Mouse (Mus musculus) gastrocnemius, postnatal 36 days (tissue): Measurements from ENCODE around the gene Paxip1. TPM values are rescaled to one million over a fixed set of nuclear protein-coding genes. Genes with fewer than 3 reads are reported as not detected.

Source experiments
- DNase-seq, 2 experiments: peaks; one replicate each; pipeline ENCODE4 v3.0.0; 2022
- intact Hi-C: fragments of 180-260 bp; cut with DNase I; formaldehyde crosslinking; loops from one replicate; pipeline ENCODE4 v1.15.1; 2025
- total RNA-seq, 2 experiments: library from RNA; stranded (reverse); gene quantifications; 2 replicates each; pipeline ENCODE4 v1.2.3; 2021

The Paxip1 gene
- total RNA-seq, 2 experiments from 2014 or later, result 9.5 to 11.0 TPM

DNA sequence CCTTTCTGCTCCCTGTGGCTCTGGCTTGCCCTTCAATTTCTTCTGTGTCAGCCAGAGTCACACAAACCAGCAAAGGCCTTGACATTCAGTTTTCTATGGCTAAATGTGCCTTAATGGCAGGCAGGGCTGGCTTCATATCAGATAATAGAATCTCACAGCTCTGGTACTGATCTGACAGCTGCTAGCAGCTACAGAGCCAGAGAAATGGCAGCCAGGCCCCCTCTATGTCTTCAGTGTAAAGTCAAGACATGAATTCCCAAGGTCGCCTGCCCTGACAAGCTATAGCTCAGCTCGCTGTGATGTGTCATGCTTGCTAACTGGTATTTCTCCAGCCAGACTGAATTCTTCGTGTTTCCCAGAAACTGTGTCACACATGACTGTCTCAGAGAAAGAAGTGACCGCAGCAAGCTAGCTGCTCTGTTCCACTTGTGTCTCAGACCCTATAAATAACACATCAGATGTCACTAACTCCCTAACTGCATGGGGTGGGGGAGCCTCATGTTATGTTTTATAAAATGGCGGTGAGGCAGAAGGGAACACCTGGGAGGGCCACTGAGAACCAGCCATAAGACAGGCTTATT is 59.1 kb downstream of the Paxip1 start:
- DNase-seq, result no peak
- intact Hi-C loops, result no loop called here

DNA sequence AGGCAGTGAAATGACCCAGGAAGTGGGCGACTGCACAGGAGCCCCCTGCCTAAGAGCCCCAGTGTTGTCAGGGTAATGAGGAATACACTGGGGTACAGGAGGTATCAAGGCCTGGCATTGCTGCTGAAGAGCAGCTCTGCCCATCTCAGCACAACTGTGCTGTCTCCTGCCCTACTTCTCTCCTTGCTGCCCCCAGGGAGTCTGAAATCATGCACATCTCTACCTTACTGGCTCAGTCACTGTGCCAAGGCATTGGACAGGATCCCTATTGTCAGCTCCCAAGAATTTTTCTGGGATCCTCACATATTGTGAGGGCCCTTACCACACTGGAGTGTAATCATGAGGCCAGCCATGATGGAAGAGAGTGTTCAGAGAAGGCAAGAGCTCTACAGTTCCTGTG is 60.1 kb downstream of the Paxip1 start:
- intact Hi-C loops, result no loop called here
- DNase-seq, result no peak

DNA sequence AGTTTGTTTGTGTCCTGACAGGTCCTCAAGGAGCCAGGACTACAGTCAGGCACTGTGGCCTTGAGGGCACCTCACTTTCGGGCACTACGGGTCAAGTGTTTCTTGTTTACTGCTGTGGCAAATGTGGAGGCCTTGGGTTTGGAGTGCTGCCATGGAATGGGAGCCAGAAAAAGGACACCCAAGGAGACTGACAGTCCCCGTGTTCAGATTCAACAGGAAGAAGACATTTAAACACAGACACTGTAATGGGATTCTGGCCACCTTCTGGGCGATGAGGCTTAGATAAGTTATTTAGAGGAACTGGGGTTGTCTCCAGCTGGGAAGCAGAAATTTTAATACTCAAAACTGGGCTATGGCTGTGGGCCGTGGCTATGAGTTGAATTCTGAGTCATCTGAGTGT is 60.8 kb downstream of the Paxip1 start:
- intact Hi-C loops, result no loop called here
- no peak for DNase-seq

DNA sequence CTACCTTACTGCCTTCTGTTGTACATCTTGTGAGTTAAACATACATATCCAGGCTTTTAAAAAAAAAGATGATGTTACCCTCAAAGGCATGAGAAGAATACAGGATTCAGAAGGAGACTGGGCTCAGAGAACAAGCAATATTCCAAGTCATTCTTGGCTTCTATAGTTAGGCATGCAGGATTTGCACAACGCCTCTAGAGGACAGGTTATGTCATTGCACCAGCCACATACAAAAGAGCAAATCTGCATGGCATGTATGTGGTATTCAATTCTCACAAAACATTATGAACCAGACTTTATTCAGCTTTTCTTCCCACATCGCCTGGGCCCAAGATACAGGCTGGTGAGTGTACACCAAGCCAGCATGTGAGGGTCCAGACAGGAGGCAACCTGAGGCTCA is 67.0 kb downstream of the Paxip1 start:
- intact Hi-C loops, result no loop called here
- no peak for DNase-seq

DNA sequence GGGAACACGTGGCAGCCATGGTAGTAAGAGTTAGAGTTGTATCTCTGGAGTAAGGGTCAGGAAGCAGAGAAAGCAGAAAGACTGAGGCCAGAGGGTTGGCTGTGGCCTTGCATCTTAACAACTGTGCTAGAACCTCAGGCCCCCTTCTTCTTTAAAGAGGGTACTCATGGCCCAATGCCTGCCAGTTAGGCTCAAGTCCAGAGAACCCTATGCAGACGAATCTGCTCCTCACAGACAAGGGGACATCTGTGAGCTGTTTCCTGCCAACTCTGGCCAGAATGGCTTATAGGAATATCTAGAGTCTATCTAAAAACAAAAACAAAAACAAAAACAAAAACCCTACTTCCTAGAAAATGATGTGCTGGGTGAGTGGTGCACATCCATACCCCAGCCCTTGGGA is 72.2 kb downstream of the Paxip1 start:
- intact Hi-C loops, result no loop called here
- no peak for DNase-seq

DNA sequence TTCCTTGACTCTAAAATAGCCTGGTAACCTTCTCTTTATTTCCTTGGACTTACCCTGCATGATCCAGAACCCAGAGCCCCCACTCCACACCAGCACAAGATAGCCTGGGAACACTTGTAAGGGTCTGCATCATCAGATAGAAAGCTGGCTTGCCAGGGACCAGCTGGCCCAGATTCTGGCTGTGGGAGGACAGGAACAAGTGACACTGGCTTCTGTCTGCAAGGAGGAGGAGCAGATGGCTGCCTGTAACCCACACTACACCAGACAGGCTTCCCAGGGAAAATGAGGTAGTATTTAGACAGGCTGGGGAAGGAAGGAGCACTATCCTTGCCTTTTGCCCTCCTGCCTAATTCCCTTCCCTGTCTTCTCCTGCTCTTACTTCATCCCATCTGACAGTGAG is 74.2 kb downstream of the Paxip1 start:
- intact Hi-C loops, result no loop called here
- no peak for DNase-seq

DNA sequence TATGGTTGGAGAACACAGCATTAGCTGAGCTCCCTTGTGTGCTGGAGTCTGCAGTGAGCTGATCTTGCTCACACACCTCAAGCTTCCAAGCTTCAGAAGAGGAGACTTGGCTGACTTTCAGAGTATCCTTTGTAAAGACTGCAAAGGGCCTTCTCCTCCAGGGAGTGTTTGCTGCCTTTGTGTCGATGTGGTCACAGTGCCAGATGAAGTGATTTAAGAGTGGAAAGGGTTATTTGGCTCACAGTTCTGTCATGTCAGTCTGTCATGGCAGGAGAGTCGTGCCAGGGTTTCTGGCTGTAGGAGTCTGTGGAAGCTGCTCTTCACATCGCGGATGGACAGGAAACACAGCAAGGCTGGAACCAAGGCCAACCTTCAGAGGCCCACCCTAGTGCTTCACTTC is 75.5 kb downstream of the Paxip1 start:
- no peak for DNase-seq
- intact Hi-C loops, result no loop called here

DNA sequence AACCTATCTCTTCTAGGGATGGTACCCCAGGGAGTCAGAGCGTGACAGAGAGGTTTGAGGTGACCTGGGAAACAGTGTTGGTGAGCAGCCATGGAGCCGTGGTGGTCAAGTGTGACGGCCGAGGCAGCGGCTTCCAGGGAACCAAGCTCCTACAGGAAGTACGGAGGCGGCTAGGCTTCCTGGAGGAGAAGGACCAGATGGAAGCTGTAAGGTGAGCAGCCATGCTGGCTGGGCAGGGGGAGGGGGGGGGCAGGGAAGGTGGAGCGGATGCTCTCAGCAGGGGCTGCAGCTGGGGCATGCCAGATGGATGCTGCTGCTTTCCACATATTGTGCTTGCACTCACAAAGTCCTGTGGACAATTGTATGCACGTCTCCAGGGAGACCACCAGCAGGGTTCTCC is 77.1 kb downstream of the Paxip1 start:
- DNase-seq, result no peak
- intact Hi-C loops, result no loop called here

DNA sequence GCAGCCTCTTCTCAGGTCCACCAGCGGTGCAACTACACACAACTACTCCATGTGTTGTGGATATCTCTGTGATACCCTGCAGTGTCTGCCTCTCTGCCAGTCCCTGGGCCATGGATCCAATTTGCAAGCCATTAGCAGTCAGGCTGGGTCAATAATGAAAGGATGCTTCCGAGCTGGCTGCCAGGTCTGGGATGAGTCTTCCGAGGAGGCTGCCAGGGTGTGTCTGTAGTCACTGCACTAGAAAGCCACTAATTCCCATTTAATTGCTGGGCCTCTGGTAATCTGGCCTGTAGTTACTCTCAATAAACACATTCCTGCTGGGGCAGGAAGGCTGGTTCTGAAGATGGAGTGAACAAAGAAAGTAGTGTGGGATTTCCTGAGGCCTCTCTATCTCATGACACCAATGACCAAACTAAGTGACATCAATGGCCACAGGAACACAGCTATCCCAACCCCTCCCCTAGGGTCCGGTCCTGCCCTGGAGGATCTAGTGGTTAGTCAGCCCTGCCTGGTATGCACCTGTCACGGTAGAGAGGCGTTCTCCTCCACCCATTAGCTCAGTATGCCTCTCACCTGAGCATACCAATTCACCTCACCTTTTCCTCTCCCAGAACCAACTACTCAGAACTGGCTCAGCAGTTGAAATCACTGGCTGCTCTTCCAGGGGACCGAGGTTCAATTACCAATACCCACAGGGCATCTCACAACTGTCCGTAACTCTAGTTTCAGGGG is 79.9 kb downstream of the Paxip1 start:
- intact Hi-C loops, result no loop called here
- DNase-seq, result no peak

DNA sequence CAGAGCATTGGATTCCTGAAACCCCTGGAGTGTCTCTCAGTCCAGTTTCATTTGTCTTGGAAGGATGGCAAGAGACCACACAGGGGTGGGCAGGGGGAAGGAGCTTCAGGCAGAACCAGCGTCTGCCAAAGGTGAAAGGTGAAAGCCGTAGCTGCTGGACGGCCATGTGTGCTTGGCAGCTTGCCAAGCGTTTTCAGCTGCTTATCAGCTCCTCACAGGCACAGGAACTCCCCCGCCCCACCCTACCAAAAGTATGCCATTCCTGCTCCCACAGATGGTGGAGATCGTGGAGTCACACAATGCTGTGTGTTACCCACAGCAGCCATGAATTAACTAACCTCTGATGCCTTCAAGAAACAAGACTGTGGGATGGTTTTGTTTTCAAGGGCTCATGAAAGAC is 83.3 kb downstream of the Paxip1 start:
- intact Hi-C loops, result no loop called here
- no peak for DNase-seq

DNA sequence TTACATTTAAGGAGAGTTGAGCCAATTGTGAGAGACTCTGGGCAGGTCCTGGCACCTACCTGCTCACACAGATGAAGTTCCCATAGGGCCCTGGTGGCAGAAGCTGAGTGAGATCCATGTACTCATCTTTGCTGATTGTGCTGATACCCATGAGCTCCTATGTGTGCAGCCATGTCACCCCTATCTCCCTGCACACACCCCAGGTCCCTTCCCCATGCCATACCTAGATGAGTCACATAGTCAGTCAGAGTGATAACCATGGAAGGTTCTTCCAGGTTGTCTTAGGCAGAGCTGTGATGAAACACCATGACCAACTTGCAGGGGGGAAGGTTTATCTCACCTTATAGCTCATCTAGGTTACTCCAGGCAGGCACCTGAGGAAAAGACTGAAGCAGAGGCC is 84.2 kb downstream of the Paxip1 start:
- intact Hi-C loops, result no loop called here
- no peak for DNase-seq

DNA sequence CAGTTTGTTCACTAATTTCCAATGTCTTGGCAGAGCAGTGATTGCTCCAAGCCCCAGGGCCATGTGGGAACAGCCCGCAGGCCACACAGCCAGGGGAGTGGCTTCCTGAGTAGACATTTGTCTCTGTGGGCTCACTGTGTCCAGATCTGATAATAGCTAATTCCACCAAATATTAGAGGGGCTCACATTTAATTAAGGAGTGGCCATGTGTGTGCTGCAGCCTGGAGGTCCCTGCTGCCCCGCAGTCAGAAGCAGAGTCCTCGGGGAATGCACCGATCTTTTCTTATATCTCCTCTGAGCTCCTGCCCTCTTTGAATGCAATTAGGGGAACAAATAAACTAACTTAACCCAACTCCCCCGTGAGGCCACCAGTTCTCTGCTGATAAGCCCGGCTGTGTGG is 84.9 kb downstream of the Paxip1 start:
- no peak for DNase-seq

DNA sequence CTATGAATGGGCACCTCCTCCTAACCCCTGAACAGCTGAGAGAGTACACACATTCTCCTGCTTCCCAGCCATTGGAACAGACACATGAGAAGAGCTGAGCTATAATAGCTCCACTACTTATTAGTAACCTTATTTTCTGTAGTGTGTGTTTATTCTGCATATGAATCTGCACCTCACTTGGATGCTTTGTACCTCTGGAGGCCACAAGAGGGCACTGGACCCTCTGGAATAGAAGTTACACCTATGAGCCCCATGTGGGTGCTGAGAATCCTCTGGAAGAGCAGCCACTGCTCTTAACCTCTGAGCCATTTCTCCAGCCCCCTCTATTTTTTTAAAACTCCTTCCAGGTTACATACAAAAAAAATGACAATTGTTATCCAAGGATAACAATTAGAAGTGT is 86.5 kb downstream of the Paxip1 start:
- intact Hi-C loops, result no loop called here
- no peak for DNase-seq

More for the DNA sequence above, 84.9 kb downstream of the Paxip1 start:
- intact Hi-C loops, result no loop called here

DNA sequence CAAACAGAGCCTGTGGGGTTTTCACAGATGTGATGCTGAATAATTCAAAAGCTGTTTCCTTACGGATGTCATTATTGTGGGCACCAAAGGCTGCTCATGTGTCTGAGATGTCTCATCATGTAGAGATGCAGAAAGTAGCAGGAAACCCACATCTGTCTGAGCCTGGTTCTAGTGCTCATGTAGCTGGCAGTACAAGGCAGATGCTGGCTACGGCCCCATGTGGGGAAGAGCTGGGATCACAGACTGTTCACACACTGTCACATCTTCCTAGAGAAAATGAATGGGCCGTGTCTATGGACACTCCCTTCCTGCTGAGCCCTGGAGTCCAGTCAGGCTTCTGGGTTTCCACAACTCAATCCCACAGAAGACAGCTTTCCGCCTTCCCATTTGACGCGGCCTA is 89.0 kb downstream of the Paxip1 start:
- DNase-seq, result no peak
- intact Hi-C loops, result no loop called here

Other genes starting within 250 kb of the Paxip1 start
- gene Htr5a, start 50.5 kb upstream of the Paxip1 start, total RNA-seq, result not detected